Mouse (Mus musculus): ENCODE data around the gene Vnn1.
A peak's percentile ranks its signal among the peaks of the same experiment; 100 is the strongest.

DNA sequence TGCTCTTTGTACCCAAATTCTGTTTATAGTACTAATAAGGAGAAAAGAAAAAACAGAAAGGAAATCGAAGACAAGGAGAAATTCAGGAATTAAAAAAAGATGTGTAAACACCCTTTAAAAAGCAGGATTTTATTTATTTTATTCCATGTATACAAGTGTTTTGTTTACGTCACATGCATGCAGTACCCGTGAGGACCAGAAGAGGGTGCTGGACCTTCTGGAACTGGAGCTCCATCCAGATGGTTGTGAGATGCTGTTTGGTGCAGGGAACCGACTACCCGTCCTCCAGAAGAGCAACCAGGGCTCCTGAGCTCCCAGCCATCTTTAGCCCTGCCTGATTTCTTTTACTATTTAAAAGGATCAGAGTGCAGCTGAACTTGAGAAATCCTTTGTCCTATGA lies 48.0 kb downstream of the Vnn1 start:
- TF ChIP-seq CTCF (IDR thresholded peaks at IDR 0.05; ENCODE audit: low read depth) (peak; percentile 68), EP300 (IDR thresholded peaks at IDR 0.05; ENCODE audit: low read depth) (no peak)

All from liver, embryonic 14.5 days (tissue).